Mouse (Mus musculus): ENCODE data around the gene Rab8b.

Rab8b gene

GRCm38 (mm10) chr9:66919382-66919971, at the start of gene Rab8b:
Gene Rab8b (minus strand): TSS chr9:66919687.
- DNase-seq (ENCODE audit: low spot score in 2 of 2): peak; percentile 96 to 98

GRCm38 (mm10) chr9:66967492-66967891, 48.0 kb upstream of the Rab8b start:
- DNase-seq (ENCODE audit: low spot score in 2 of 2): no peak

GRCm38 (mm10) chr9:66961478-66961877, 42.0 kb upstream of the Rab8b start:
- DNase-seq (ENCODE audit: low spot score in 2 of 2): no peak

DNA sequence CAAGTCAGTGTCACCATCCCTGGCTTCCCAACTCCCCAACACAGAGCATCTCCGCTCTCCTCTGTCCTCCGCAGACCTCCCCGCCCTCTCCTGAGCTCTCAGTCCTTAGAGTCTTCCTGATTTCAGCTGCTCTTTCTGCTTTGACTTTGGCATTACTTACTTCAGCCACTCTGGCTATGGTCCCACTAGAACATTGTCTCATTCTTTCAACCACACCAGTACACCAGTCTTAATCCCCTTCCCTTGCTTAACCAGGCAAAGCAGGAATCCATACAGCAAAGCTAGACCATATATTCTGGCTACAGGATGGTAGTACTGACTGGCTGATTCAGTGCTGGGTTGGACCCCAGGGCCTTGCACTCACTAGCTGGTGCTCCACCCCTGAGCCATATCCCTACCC, 38.0 kb upstream of the Rab8b start:
- no peak for DNase-seq (ENCODE audit: low spot score in 2 of 2)

DNA sequence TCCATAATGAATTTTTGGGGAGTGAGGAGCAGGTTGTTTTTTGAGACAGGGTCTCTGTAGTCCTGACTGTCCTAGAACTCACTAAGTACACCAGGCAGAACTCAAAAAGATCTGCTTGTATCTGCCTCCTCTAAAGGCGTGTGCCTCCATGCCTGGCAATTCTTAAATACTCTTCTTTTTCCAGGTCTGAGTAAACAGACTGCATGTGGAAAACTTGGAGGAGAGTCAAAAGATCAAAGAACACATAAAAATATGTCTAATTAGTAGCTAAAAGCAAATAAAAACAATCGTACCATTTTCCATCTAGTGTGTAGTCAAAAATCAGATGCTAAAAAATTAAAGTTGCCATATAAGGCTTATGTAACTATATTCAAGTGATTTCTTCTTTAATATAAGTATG, 33.4 kb upstream of the Rab8b start:
- no peak for DNase-seq (ENCODE audit: low spot score in 2 of 2)

DNA sequence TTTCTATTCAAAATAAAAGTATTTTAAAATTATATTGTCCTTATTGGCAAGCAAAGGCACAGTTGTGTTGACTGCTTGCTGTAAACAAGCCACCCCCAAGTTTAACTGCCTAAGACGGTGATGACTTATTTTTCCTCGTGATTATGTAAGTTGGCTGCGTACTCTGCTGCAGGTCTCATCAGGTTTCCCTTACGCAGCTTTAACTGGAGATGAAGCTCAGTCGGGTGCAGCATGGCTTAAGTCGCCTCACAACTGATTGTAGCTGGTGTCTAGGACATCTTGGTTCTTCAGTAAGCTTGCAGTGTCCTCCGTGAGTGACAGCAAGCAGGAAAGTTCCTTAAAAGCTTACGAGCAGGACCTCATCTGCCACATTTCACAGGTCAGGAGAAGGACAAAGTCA, 32.8 kb upstream of the Rab8b start:
- no peak for DNase-seq (ENCODE audit: low spot score in 2 of 2)

DNA sequence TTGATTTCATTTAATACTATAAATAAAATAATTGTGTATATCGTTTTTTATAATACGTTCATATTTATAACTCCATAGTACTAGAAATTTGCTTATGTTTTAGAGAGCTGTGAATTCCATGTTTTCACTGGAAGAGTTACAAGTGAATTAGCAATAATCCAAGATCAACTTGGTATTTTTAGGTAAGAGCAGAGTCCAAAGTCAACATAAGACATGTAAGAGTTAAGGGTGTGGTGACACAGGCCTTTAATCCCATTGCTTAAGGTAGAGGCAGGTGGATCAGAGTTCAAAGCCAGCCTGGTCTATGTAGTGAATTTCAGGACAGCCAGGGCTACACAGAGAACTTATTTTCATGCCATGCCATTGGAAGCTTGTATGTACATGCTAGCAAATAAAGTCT, 29.0 kb upstream of the Rab8b start:
- no peak for DNase-seq (ENCODE audit: low spot score in 2 of 2)

DNA sequence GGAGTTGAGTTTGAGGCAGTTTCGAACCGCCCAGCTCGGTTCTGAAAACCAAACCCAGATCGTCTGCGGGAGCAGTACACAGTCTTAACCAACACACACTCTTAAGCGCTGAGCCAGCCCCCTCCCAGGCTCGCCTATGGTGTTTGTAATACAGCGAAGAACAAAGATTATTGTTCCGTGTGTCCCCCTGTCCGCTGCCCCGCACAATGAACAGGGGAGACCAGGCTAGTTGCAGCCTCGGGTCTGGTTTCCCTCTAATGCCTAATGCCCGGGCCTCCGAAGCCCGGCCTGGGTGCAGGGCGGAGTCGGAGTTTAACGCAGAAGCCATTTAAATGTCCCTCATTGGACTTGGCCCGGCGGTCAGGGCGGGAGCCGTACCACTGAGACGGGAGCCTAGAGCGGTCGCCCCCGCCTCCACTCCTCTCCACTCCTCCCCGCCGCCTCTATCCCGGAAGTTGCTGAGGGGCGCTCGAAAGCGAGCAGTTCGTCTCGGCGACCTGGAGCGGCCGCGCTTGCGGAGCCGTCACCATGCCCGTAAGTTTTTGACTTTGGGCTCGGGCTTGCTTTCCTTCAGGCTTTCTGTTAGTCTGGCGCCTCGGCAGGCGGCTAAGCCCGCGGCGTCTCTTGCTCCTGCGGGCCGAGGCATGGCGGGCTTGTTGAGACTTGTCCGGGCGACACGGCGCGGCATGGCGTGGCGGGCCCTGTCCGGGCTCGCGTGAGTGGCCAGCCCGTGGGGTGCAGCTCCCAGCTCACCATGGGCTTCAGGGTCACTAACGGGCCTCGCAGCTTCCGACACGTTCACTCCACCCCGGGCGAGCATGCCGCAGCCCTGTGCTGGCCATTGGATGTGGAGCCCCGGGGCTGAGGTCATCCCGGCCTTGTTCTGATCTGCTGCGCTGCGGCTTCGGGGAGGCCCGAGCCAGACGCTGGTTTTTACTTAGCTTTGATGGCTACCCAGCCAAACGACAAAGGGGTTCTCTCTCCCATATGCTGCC, 26.5 kb upstream of the Rab8b start, which contains the start of gene Rps27l:
TSS of gene Rps27l (plus strand) at position 440 of the 995 bp plus-strand sequence.
- peak; percentile 93 for DNase-seq (ENCODE audit: low spot score in 2 of 2)

DNA sequence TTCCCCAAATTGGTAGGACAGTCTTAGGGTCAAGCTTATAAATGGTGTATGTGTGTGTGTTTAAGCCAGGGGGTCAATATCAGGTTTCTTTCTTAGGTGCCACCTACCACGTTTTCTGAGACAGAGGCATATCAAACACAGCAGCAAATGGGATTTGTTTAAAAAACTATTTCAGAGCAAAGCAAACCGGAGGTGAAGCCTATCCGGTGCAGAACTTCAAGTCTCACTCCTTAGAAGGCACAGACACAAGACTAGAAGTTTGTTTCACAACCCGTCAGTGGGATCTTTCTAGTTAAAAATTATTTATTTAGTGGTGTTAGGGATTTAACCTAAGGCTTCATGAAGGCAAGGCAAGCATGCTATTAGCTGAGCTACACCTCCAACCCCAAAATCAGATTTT, 25.7 kb upstream of the Rab8b start:
- DNase-seq (ENCODE audit: low spot score in 2 of 2): no peak

GRCm38 (mm10) chr9:66938836-66939235, 19.3 kb upstream of the Rab8b start:
- no peak for DNase-seq (ENCODE audit: low spot score in 2 of 2)

GRCm38 (mm10) chr9:66937507-66937906, 18.0 kb upstream of the Rab8b start:
- no peak for DNase-seq (ENCODE audit: low spot score in 2 of 2)

- DNase-seq (ENCODE audit: low spot score in 2 of 2): no peak
Measured at GRCm38 (mm10) chr9:66933869-66934808, 14.7 kb upstream of the Rab8b start.

DNA sequence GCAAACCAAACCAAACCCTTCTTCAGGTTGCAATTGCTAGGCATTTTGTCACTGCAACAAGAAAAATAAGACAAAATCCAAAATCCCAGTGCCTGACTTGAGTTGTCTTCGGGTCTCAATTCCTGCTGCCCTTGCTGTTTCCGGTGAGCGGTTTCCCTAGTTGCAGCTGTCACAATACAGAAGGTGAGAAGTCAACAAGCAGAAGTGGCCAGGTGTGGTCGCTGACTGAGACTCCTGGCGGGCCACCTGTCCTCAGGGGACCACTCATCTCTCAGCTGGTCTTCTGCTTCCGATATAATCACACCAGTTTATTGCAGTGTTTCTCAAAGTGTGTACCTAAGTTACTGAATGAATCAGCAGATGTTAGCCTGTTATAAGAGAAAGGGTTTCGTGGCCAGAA, 10.9 kb upstream of the Rab8b start:
- DNase-seq (ENCODE audit: low spot score in 2 of 2): no peak

DNA sequence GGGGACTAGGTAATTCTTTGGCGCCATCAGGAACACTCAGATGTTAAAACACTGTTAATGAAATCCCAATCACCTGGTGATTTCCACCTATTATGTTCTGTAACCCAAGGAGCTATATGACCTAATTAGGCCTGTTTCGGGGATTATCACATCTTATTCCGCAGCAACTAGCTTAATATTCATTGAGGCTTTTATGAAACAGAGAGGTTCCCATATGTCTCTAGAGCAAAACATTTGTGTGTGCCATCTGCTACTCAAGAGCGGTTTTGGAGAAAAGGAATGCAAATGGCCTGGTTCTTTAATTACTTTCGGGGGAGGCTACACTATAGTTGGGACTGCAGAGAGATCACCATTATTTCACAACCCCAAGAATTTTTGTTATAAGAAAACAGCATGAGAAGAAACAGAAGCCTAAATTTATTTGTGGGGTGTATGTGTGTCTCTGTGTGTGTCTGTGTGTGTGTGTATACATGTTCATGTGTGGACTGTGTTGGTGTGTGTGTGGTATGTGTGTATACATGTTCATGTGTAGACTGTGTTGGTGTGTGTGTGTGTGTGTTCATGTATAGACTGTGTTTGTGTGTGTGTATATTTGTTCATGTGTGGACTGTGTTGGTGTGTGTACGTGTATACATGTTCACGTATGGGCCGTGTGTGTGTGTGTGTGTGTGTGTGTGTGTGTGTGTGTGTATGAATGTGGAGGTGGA, 8.4 kb upstream of the Rab8b start:
- DNase-seq (ENCODE audit: low spot score in 2 of 2): no peak

GRCm38 (mm10) chr9:66925853-66926252, 6.4 kb upstream of the Rab8b start:
- no peak for DNase-seq (ENCODE audit: low spot score in 2 of 2)

DNA sequence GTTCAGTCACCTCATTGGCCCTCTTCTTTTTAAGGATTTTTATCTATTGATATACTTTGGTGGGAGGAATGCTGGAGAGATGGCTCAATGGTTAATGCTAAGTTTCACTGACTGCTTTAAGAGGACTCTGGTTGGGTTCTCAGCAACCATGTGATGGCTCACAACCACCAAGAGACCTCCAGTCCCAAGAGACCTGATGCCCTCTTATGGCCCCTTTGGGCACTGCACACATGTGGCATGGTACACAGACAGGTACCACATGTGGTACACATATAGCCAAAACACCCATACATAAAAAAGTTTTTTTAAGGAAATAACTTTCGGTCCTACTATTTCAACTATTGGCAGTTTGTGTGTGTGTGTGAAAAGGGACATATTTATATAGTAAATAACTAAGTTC, 2.6 kb upstream of the Rab8b start:
- no peak for DNase-seq (ENCODE audit: low spot score in 2 of 2)

- DNase-seq (ENCODE audit: low spot score in 2 of 2): no peak
Measured at GRCm38 (mm10) chr9:66920488-66921279, 1.2 kb upstream of the Rab8b start.

GRCm38 (mm10) chr9:66919981-66920380, 494 bp upstream of the Rab8b start:
- DNase-seq (ENCODE audit: low spot score in 2 of 2): no peak

DNA sequence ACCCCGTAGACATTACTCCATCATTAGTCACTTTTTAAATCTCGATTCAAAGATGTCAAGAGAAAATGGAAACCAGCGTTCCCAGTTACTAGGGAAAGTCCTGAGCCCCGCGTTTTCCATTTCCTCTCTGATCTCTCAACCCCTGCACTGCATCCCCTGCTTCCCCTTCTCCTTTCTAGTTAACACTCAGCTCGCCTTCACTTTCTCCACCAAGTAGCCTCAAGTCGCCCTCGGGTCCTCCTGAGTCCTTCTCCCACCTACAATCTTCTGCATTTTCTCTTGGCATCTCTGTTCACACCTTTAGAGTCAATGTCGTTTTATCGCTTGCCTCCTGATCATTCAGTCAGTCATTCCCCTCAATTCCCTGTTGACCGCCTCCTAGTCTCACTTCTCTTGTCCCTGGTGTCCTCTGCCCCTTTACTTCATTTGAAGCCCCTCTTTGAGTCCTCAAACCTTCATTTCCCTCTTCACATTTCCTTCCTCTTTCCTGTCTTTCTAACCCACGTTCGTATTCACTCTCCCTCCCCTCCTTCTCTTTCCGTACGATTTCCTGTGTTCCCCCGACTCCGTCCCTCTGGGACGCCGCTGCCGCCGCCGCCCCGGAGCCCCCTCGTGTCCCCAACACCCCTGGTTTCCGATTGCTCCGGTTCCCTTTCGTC, 686 bp downstream of the Rab8b start:
- DNase-seq (ENCODE audit: low spot score in 2 of 2): no peak

- no peak for DNase-seq (ENCODE audit: low spot score in 2 of 2)
Measured at GRCm38 (mm10) chr9:66917892-66918255, 1.6 kb downstream of the Rab8b start.
